Mouse (Mus musculus) heart, embryonic 16.5 days (tissue): ENCODE data around the gene Washc3. TPM values are rescaled to one million over a fixed set of nuclear protein-coding genes. Genes with fewer than 3 reads are reported as not detected.

Experiments
- ATAC-seq: fragments of 200-750 bp; cut with Nextera tagmentation; replicated peaks from 2 replicates; pipeline ENCODE4 v1.8.0; 2017; ENCODE audit warnings: moderate number of reproducible peaks; ENCODE audit not compliant: insufficient read depth, low FRiP score; ENCODE audit errors: extremely low read depth
- H3K27ac ChIP-seq: fragments of 300-500 bp; sonication (generic); 2 replicates; pipeline ENCODE4 v1.5.1; 2014; ENCODE audit warnings: mild to moderate bottlenecking, low read length, control low read depth, moderate library complexity
- H3K27me3 ChIP-seq: fragments of 300-500 bp; sonication (generic); 2 replicates; pipeline ENCODE4 v1.6.1; 2014; ENCODE audit warnings: low read length, mixed read lengths; ENCODE audit not compliant: control insufficient read depth, insufficient read depth
- H3K36me3 ChIP-seq: fragments of 300-500 bp; sonication (generic); 2 replicates; pipeline ENCODE4 v1.6.1; 2014; ENCODE audit not compliant: control insufficient read depth, insufficient read depth
- H3K4me1 ChIP-seq: fragments of 300-500 bp; sonication (generic); 2 replicates; pipeline ENCODE4 v1.6.1; 2014; ENCODE audit warnings: low read length, mixed read lengths; ENCODE audit not compliant: control insufficient read depth, insufficient read depth
- H3K4me2 ChIP-seq: fragments of 300-500 bp; sonication (generic); 2 replicates; pipeline ENCODE4 v1.6.1; 2014; ENCODE audit warnings: low read depth, mild to moderate bottlenecking, control low read depth, low read length
- H3K4me3 ChIP-seq: fragments of 300-500 bp; sonication (generic); 2 replicates; pipeline ENCODE4 v1.5.1; 2014; ENCODE audit warnings: mild to moderate bottlenecking, control low read depth, low read length
- H3K9ac ChIP-seq: fragments of 300-500 bp; sonication (generic); 2 replicates; pipeline ENCODE4 v1.6.1; 2014; ENCODE audit warnings: low read length, control low read depth
- H3K9me3 ChIP-seq: fragments of 300-500 bp; sonication (generic); replicated peaks from 2 replicates; pipeline ENCODE4 v1.6.1; 2016; ENCODE audit warnings: low read length; ENCODE audit not compliant: control insufficient read depth
- WGBS: fragments of 180-500 bp; shearing (Covaris S2); extraction: QIAGEN DNeasy Blood & Tissue Kit; methylation state at CpG from one replicate; pipeline ENCODE4 v1.1.7; 2014; 5-methylcytosine and 5-hydroxymethylcytosine counted together
- polyA plus RNA-seq: library from polyadenylated mRNA; unstranded; fragments of >200 nt; fragmentation: Nextera tagmentation; extraction: Ambion mirVana; gene quantifications from 2 replicates; pipeline ENCODE4 v1.2.1, GENCODE M21; 2015

Washc3 gene
- polyA plus RNA-seq, 1 experiment from 2014 or later = 47.5 TPM

DNA sequence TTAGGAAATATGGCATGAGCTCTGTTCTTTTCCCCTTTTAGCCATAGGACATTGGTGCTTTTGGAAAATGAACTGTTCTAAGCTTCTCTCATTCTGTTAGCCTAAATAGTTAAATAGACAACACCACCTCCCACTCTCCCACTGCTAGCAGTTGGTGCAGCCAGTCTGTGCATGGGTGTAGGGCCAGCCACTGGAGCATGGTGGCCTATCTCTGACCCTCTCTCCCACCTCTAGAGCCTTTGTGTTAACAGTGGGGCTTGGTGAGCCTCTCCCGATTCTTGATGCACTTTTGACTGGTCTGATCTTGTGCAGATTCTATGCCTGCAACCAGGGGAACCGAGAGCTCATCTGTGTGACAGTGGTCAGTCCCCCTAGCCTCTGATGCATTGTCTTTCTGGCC is 31.9 kb downstream of the Washc3 start:
- H3K4me2 ChIP-seq = no peak overlapping the region

DNA sequence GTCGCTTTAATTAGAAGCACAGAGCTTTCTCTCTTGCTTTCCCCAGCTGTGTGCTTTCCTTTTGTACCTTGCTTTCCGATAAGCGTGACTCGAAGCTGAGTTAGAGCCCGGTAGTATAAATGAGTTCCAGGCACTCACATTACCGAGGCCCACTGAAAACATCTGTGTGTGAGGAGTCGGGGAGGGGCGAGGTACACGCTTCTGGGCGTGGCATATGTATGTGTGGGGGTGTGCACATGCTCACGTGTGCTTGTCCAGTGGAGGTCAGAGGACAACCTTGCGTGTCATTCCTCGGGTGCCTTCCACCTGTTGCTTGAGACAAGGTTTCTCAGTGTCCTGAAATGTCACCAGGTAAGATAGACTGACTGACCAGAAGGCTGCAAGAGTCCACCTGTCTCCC is 43.8 kb downstream of the Washc3 start:
- H3K4me1 ChIP-seq = peaks cover 3% of the 10 kb centered on the region; the same call in 1 of the 2 replicates
- no peak for ATAC-seq
- H3K27me3 ChIP-seq = no peaks in the 10 kb centered on the region
- peaks cover 6% of the 10 kb centered on the region; the same call in 1 of the 2 replicates for H3K36me3 ChIP-seq
- H3K9ac ChIP-seq = no peak overlapping the region
- H3K27ac ChIP-seq = no peak overlapping the region
- H3K4me2 ChIP-seq = no peak overlapping the region
- no peaks in the 10 kb centered on the region for H3K9me3 ChIP-seq
- no peak overlapping the region for H3K4me3 ChIP-seq
- WGBS = 84% methylated on average over 13 of the region's 13 CpGs

More for the DNA sequence above, 31.9 kb downstream of the Washc3 start:
- no peaks in the 10 kb centered on the region for H3K9me3 ChIP-seq
- no peaks in the 10 kb centered on the region for H3K4me1 ChIP-seq
- no peaks in the 10 kb centered on the region for H3K27me3 ChIP-seq
- no peak overlapping the region for H3K4me3 ChIP-seq
- H3K36me3 ChIP-seq = peaks cover 12% of the 10 kb centered on the region
- no peak for ATAC-seq
- WGBS = 81% methylated on average over 2 of the region's 2 CpGs
- H3K9ac ChIP-seq = no peak overlapping the region
- no peak overlapping the region for H3K27ac ChIP-seq

DNA sequence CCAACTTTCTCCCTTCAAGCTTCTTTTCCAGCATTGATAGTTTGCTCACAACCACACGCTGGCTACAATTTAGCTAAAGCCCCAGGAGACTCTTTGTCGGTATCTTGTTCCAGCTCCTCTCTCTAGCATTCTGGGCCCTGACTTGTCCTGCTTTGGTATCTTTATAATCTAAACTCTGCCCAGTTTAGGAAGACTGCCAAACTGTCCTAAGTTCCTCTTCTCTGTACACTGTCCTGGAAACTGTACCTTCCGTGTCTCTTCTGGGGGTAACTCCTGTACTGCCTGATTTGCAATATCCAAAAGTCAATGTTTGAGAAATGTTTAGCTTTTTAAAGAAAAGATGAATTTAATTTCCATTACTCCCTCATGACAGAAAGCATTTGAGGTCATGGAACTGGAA is 49.4 kb downstream of the Washc3 start:
- no peaks in the 10 kb centered on the region for H3K9me3 ChIP-seq
- H3K27ac ChIP-seq = no peak overlapping the region
- ATAC-seq = no peak
- no peak overlapping the region for H3K4me2 ChIP-seq
- 60% methylated on average over 3 of the region's 3 CpGs for WGBS
- no peaks in the 10 kb centered on the region for H3K27me3 ChIP-seq
- no peak overlapping the region for H3K4me3 ChIP-seq
- peaks cover 2% of the 10 kb centered on the region; the same call in 1 of the 2 replicates for H3K4me1 ChIP-seq
- H3K36me3 ChIP-seq = no peaks in the 10 kb centered on the region
- H3K9ac ChIP-seq = no peak overlapping the region

DNA sequence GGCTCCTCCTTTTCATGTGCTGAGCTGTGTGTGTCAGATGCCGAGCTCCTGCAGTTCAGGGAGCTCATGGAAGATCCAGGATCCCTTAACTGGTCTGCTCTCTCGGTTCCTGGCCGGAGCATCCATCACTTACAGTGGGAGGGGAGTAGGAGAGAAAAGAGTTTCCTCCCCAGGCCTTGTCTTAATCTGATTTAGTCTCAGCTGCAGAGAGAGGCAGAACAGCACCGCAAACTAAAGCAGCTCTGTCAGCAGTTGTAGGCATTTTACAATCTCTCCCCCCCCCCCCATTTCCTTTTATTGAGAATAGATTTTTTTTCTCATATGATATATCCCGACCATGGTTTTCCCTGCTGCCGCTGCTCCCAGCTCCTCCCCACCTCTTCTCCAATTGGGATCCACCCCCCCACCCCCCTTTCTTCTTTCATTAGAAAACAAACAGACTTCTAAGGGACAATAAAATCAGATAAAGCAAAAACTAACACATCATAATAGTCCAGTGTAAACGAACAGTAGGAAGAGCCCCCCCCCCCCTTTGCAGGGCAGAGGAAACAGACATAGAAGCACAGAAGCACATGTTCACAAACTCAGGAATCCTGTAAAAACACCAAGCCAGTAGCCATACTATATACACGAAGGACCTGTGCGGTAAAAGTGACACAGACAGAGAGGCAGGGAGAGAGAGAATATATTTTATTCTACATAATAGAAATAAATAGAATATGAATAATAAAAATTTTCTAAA is 51.4 kb downstream of the Washc3 start:
- no peak overlapping the region for H3K4me2 ChIP-seq
- no peak for ATAC-seq
- H3K27ac ChIP-seq = no peak overlapping the region
- H3K36me3 ChIP-seq = no peaks in the 10 kb centered on the region
- H3K27me3 ChIP-seq = no peaks in the 10 kb centered on the region
- WGBS = 60% methylated on average over 9 of the region's 9 CpGs
- no peaks in the 10 kb centered on the region for H3K4me1 ChIP-seq
- no peak overlapping the region for H3K4me3 ChIP-seq
- H3K9me3 ChIP-seq = no peaks in the 10 kb centered on the region
- no peak overlapping the region for H3K9ac ChIP-seq

DNA sequence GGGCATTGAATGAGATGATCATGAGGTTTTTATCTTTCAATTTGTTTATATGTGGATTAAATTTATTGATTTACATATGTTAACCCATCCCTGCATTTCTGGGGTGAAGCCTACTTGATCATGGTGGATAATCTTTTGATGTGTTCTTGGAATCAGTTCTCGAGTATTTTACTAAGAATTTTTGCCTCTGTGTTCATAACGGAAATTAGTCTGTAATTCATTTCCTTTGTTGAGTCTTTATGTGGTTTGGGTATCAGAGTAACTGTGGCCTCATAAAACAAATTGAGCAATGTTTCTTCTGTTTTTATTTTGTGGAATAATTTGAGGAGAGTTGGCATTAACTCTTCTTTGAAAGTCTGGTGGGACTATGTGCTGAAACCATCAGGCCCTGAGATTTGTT is 54.7 kb downstream of the Washc3 start:
- no peaks in the 10 kb centered on the region for H3K36me3 ChIP-seq
- no peak overlapping the region for H3K4me2 ChIP-seq
- ATAC-seq = no peak
- H3K4me1 ChIP-seq = no peaks in the 10 kb centered on the region
- no peak overlapping the region for H3K4me3 ChIP-seq
- 72% methylated on average over 2 of the region's 2 CpGs for WGBS
- H3K27ac ChIP-seq = no peak overlapping the region
- no peak overlapping the region for H3K9ac ChIP-seq
- no peaks in the 10 kb centered on the region for H3K9me3 ChIP-seq
- no peaks in the 10 kb centered on the region for H3K27me3 ChIP-seq

DNA sequence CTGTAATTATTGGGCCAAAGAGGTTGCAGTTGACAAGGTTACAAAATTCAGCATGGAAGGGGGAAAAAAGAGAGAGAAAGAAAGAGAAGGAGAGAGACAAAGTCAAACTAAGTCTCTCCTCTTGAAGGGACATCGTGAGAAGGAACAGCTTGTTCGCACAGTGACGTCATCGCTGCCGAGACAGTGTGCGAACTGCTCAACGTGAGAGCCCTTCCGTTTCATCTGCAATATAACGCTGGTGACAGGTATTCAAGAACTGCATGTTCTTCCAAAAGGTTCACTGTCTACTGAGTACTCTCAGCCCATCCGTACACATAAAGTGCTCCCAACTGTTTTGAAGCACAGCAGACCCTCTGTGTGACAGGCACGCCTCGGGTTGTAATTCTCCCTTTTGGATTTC is 59.4 kb downstream of the Washc3 start:
- Histone ChIP-seq H3K9ac (no peak overlapping the region), H3K4me1 (no peaks in the 10 kb centered on the region), H3K4me3 (peak overlapping the region; percentile 16; the same call in 1 of the 2 replicates), H3K4me2 (peak overlapping the region; percentile 46), H3K27ac (no peak overlapping the region), H3K27me3 (no peaks in the 10 kb centered on the region), H3K36me3 (no peaks in the 10 kb centered on the region), H3K9me3 (no peaks in the 10 kb centered on the region)
- 39% methylated on average over 12 of the region's 12 CpGs for WGBS
- no peak for ATAC-seq

DNA sequence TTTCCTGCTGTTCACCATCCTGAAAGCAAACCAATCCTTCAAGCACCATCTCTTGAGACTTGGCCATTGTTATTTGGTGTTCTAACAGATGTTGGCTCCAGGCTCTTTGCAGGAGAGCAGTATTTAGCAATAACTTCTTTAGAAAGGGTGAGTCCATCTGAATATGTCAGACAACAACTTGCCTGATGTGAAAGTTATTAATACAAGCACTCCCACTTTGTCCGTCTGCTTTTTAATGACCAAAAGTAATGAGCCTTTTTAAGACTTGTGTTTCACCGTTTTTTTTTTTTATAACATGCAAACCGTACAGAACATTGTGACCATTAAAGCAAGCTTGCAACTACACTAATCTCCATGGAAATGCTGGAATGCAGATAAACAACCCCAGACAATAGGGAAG is 60.3 kb downstream of the Washc3 start:
- H3K4me2 ChIP-seq = no peak overlapping the region
- no peaks in the 10 kb centered on the region for H3K4me1 ChIP-seq
- no peaks in the 10 kb centered on the region for H3K36me3 ChIP-seq
- H3K9ac ChIP-seq = no peak overlapping the region
- H3K27me3 ChIP-seq = no peaks in the 10 kb centered on the region
- H3K27ac ChIP-seq = no peak overlapping the region
- 70% methylated on average over 3 of the region's 3 CpGs for WGBS
- no peak overlapping the region for H3K4me3 ChIP-seq
- no peaks in the 10 kb centered on the region for H3K9me3 ChIP-seq
- no peak for ATAC-seq

DNA sequence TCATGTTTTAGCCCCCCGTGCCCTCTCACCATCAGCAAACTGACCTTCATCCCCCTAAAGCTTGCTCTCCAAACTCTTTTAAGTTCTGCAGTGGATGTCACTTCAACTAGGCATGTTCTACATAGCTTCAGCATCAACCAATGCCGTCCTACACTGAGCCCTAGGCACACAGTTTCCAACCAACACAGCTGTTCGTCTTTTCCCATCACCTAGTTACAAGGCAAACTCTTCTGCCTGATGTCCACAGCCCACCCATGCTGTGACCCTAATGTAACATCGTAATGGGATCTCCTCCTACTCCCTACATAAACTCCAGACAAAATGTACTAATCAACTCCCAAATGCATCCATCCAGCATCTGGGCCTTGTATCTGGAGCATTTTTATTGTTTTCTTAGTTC is 62.5 kb downstream of the Washc3 start:
- Histone ChIP-seq H3K4me3 (no peak overlapping the region), H3K4me1 (no peaks in the 10 kb centered on the region), H3K36me3 (no peaks in the 10 kb centered on the region), H3K4me2 (no peak overlapping the region), H3K9me3 (no peaks in the 10 kb centered on the region), H3K9ac (no peak overlapping the region), H3K27me3 (no peaks in the 10 kb centered on the region), H3K27ac (no peak overlapping the region)
- WGBS = 58% methylated on average over 4 of the region's 4 CpGs
- ATAC-seq = no peak

DNA sequence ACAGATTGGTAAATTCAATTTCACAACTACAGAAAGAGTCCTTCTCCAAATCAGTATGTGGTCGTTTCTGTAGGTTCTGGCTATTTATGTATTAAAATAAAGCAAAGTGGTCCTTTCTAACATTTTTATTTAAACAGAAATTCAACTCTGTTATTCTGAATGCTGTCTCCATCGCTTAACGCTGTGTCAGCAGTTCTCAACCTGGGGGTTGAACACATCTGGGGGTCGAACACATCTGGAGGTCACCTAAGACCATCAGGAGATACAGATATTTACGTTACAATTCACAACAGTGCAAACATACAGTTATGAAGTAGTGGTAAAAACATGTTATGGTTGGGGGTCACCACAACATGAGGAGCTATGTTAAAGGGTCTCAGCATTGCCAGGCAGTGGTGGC is 73.2 kb downstream of the Washc3 start:
- Histone ChIP-seq H3K36me3 (no peaks in the 10 kb centered on the region), H3K27ac (no peak overlapping the region), H3K9ac (no peak overlapping the region), H3K4me2 (no peak overlapping the region), H3K9me3 (no peaks in the 10 kb centered on the region), H3K27me3 (no peaks in the 10 kb centered on the region), H3K4me3 (no peak overlapping the region), H3K4me1 (no peaks in the 10 kb centered on the region)
- no peak for ATAC-seq
- WGBS = 84% methylated on average over 5 of the region's 5 CpGs
